Mouse (Mus musculus): ENCODE results near the gene Adamts9. TPM values are rescaled to one million over a fixed set of nuclear protein-coding genes. Genes with fewer than 3 reads are reported as not detected.
A peak's percentile ranks its signal among the peaks of the same experiment; 100 is the strongest.

Gene Adamts9
- polyA plus RNA-seq, 1 experiment from 2014 or later = 1.3 TPM

GRCm38 (mm10) chr6:92826561-92826960 lies 116.7 kb downstream of the Adamts9 start:
- H3K4me2 ChIP-seq (ENCODE audit: low read length) = no peak overlapping the region
- 89% methylated on average over 5 of the region's 5 CpGs for WGBS
- H3K27ac ChIP-seq (ENCODE audit: low read length) = no peak overlapping the region
- no peak overlapping the region for H3K4me3 ChIP-seq (replicated peaks; ENCODE audit: low read length)
- no peak for ATAC-seq
- no peak overlapping the region for H3K9ac ChIP-seq (replicated peaks; ENCODE audit: low read depth, low read length)
- H3K27me3 ChIP-seq (replicated peaks; ENCODE audit: control insufficient read depth, insufficient read depth, low read length) = no peaks in the 10 kb centered on the region
- H3K9me3 ChIP-seq (ENCODE audit: control insufficient read depth, low read length) = no peaks in the 10 kb centered on the region
- no peaks in the 10 kb centered on the region for H3K4me1 ChIP-seq (replicated peaks; ENCODE audit: control insufficient read depth, insufficient read depth, low read length)
- H3K36me3 ChIP-seq (ENCODE audit: control insufficient read depth, insufficient read depth) = no peaks in the 10 kb centered on the region

DNA sequence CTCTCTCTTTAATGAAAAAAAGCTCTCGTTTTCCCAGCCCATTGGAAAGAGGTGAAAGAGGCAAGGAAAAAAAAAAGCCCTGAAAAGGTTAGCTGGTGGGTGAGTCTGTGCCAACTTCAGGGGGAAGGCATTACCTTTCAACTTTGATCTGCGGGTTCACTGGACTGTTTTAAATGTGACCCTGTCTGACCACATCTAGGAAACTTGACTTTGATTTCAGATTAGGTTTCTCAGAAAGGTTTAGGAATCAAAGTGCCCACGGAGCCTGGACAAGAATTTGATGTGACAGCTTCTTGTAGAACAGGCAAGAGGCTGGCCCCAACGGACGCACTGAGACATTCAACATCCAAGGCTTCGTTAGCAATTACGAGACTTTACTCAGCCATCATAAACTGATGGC lies 119.3 kb downstream of the Adamts9 start:
- Histone ChIP-seq H3K9me3 (ENCODE audit: control insufficient read depth, low read length) (no peaks in the 10 kb centered on the region), H3K4me2 (ENCODE audit: low read length) (no peak overlapping the region), H3K27ac (ENCODE audit: low read length) (no peak overlapping the region), H3K27me3 (replicated peaks; ENCODE audit: control insufficient read depth, insufficient read depth, low read length) (no peaks in the 10 kb centered on the region), H3K9ac (replicated peaks; ENCODE audit: low read depth, low read length) (no peak overlapping the region), H3K4me3 (replicated peaks; ENCODE audit: low read length) (no peak overlapping the region), H3K4me1 (replicated peaks; ENCODE audit: control insufficient read depth, insufficient read depth, low read length) (no peaks in the 10 kb centered on the region), H3K36me3 (ENCODE audit: control insufficient read depth, insufficient read depth) (no peaks in the 10 kb centered on the region)
- WGBS = 45% methylated on average over 7 of the region's 7 CpGs
- no peak for ATAC-seq

DNA sequence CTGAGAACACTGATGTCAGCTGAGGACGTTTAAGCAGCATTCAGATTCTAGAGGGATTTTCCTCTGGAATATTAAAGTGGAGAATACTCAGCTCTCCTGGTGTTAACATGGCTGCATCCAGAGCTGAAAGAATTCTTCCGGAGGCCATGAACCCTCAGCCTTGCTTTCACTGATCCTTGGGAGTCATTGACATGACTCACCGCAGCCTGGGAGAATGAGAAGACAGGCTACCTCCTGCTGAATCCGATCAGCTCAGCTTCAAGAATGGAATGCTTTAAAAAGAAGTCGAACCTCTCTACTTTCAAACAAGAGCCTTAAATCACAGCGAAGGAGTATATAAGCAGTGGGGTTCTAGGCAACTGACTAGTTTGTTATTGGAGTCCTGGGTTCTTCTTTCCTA lies 121.3 kb downstream of the Adamts9 start:
- Histone ChIP-seq H3K9ac (replicated peaks; ENCODE audit: low read depth, low read length) (no peak overlapping the region), H3K4me2 (ENCODE audit: low read length) (no peak overlapping the region), H3K36me3 (ENCODE audit: control insufficient read depth, insufficient read depth) (no peaks in the 10 kb centered on the region), H3K9me3 (ENCODE audit: control insufficient read depth, low read length) (no peaks in the 10 kb centered on the region), H3K4me1 (replicated peaks; ENCODE audit: control insufficient read depth, insufficient read depth, low read length) (no peaks in the 10 kb centered on the region), H3K27me3 (replicated peaks; ENCODE audit: control insufficient read depth, insufficient read depth, low read length) (no peaks in the 10 kb centered on the region), H3K4me3 (replicated peaks; ENCODE audit: low read length) (no peak overlapping the region), H3K27ac (ENCODE audit: low read length) (no peak overlapping the region)
- 37% methylated on average over 6 of the region's 6 CpGs for whole genome bisulfite sequencing
- no peak for ATAC-seq

- H3K9me3 ChIP-seq (ENCODE audit: control insufficient read depth, low read length) = no peaks in the 10 kb centered on the region
- H3K27ac ChIP-seq (ENCODE audit: low read length) = no peak overlapping the region
- no peak overlapping the region for H3K4me3 ChIP-seq (replicated peaks; ENCODE audit: low read length)
- H3K9ac ChIP-seq (replicated peaks; ENCODE audit: low read depth, low read length) = no peak overlapping the region
- ATAC-seq = no peak
- H3K4me1 ChIP-seq (replicated peaks; ENCODE audit: control insufficient read depth, insufficient read depth, low read length) = no peaks in the 10 kb centered on the region
- H3K4me2 ChIP-seq (ENCODE audit: low read length) = no peak overlapping the region
- 8% methylated on average over 5 of the region's 5 CpGs for WGBS
- no peaks in the 10 kb centered on the region for H3K27me3 ChIP-seq (replicated peaks; ENCODE audit: control insufficient read depth, insufficient read depth, low read length)
- no peaks in the 10 kb centered on the region for H3K36me3 ChIP-seq (ENCODE audit: control insufficient read depth, insufficient read depth)
Observed at GRCm38 (mm10) chr6:92821606-92822005, 121.7 kb downstream of the Adamts9 start.

DNA sequence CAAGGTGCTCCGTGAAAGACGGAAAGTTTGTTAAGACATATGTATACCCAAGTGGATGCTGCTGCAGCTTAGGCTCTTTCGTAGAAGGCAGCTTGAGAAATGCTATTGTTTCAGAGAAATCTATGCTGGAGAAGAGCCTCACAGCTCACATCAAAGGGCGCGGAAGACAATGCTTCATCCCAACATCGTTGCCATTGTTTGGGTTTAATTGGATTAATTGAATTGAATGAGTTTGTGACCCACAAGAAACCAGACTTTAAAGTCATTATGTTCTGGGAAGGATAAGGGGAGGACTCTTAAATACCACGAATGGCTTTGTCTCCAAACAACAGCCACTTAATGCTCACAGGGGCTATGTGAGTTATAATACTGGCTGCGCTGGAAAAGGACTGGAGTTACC lies 125.6 kb downstream of the Adamts9 start:
- Histone ChIP-seq H3K4me2 (ENCODE audit: low read length) (no peak overlapping the region), H3K4me1 (replicated peaks; ENCODE audit: control insufficient read depth, insufficient read depth, low read length) (peaks cover 8% of the 10 kb centered on the region; the same call in 1 of the 2 replicates), H3K27ac (ENCODE audit: low read length) (no peak overlapping the region), H3K9ac (replicated peaks; ENCODE audit: low read depth, low read length) (no peak overlapping the region), H3K9me3 (ENCODE audit: control insufficient read depth, low read length) (no peaks in the 10 kb centered on the region), H3K4me3 (replicated peaks; ENCODE audit: low read length) (no peak overlapping the region), H3K36me3 (ENCODE audit: control insufficient read depth, insufficient read depth) (no peaks in the 10 kb centered on the region), H3K27me3 (replicated peaks; ENCODE audit: control insufficient read depth, insufficient read depth, low read length) (no peaks in the 10 kb centered on the region)
- 19% methylated on average over 8 of the region's 8 CpGs for WGBS
- ATAC-seq = no peak

GRCm38 (mm10) chr6:92816311-92816751 lies 127.0 kb downstream of the Adamts9 start, which contains the start of gene A730049H05Rik:
Gene A730049H05Rik (plus strand): TSS chr6:92816478.
- H3K4me2 ChIP-seq (ENCODE audit: low read length) = peak within 1 kb of the TSS; percentile 6; the same call in 1 of the 2 replicates
- peaks cover 8% of the 10 kb centered on the region; the same call in 1 of the 2 replicates for H3K4me1 ChIP-seq (replicated peaks; ENCODE audit: control insufficient read depth, insufficient read depth, low read length)
- H3K27ac ChIP-seq (ENCODE audit: low read length) = no peak within 1 kb of the TSS
- no peak within 1 kb of the TSS for H3K4me3 ChIP-seq (replicated peaks; ENCODE audit: low read length)
- H3K27me3 ChIP-seq (replicated peaks; ENCODE audit: control insufficient read depth, insufficient read depth, low read length) = no peaks in the 10 kb centered on the region
- H3K9ac ChIP-seq (replicated peaks; ENCODE audit: low read depth, low read length) = no peak within 1 kb of the TSS
- H3K36me3 ChIP-seq (ENCODE audit: control insufficient read depth, insufficient read depth) = no peaks in the 10 kb centered on the region
- no peaks in the 10 kb centered on the region for H3K9me3 ChIP-seq (ENCODE audit: control insufficient read depth, low read length)
- ATAC-seq = no peak
- WGBS = 7% methylated on average over 8 of the region's 8 CpGs

- H3K27ac ChIP-seq (ENCODE audit: low read length) = no peak overlapping the region
- H3K36me3 ChIP-seq (ENCODE audit: control insufficient read depth, insufficient read depth) = no peaks in the 10 kb centered on the region
- peaks cover 8% of the 10 kb centered on the region; the same call in 1 of the 2 replicates for H3K4me1 ChIP-seq (replicated peaks; ENCODE audit: control insufficient read depth, insufficient read depth, low read length)
- no peak overlapping the region for H3K4me2 ChIP-seq (ENCODE audit: low read length)
- no peaks in the 10 kb centered on the region for H3K27me3 ChIP-seq (replicated peaks; ENCODE audit: control insufficient read depth, insufficient read depth, low read length)
- no peak for ATAC-seq
- H3K9ac ChIP-seq (replicated peaks; ENCODE audit: low read depth, low read length) = no peak overlapping the region
- H3K4me3 ChIP-seq (replicated peaks; ENCODE audit: low read length) = no peak overlapping the region
- no peaks in the 10 kb centered on the region for H3K9me3 ChIP-seq (ENCODE audit: control insufficient read depth, low read length)
- WGBS = 56% methylated on average over 2 of the region's 2 CpGs
Observed at GRCm38 (mm10) chr6:92812702-92813370, 130.5 kb downstream of the Adamts9 start.

GRCm38 (mm10) chr6:92811566-92811965 lies 131.7 kb downstream of the Adamts9 start:
- no peak overlapping the region for H3K4me3 ChIP-seq (replicated peaks; ENCODE audit: low read length)
- H3K4me2 ChIP-seq (ENCODE audit: low read length) = no peak overlapping the region
- H3K36me3 ChIP-seq (ENCODE audit: control insufficient read depth, insufficient read depth) = no peaks in the 10 kb centered on the region
- H3K27ac ChIP-seq (ENCODE audit: low read length) = no peak overlapping the region
- no peak overlapping the region for H3K9ac ChIP-seq (replicated peaks; ENCODE audit: low read depth, low read length)
- no peak for ATAC-seq
- no peaks in the 10 kb centered on the region for H3K9me3 ChIP-seq (ENCODE audit: control insufficient read depth, low read length)
- peaks cover 8% of the 10 kb centered on the region; the same call in 1 of the 2 replicates for H3K4me1 ChIP-seq (replicated peaks; ENCODE audit: control insufficient read depth, insufficient read depth, low read length)
- H3K27me3 ChIP-seq (replicated peaks; ENCODE audit: control insufficient read depth, insufficient read depth, low read length) = no peaks in the 10 kb centered on the region

DNA sequence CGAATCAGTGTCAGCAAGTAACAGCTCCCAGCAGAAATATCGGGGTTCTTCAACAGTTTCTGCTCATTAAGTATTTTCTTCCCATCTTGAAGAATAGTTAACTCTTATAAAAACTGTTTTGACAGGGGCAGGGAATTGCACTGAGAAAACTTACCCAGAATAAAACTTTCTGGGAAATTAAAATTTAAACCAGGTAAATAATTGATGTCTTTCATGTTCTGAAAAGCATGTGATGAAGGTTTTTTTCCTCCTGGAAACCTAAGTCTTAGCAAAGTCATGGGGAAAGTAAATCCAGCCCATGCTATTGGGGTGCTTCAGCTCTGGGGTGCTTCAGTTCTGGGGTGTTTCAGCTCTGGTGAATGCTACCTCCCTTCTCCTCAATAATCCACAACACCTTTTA lies 132.7 kb downstream of the Adamts9 start:
- no peak overlapping the region for H3K4me3 ChIP-seq (replicated peaks; ENCODE audit: low read length)
- 95% methylated on average over 2 of the region's 2 CpGs for WGBS
- no peaks in the 10 kb centered on the region for H3K9me3 ChIP-seq (ENCODE audit: control insufficient read depth, low read length)
- no peak overlapping the region for H3K27ac ChIP-seq (ENCODE audit: low read length)
- H3K4me1 ChIP-seq (replicated peaks; ENCODE audit: control insufficient read depth, insufficient read depth, low read length) = 0 out of 2 replicates have a peak, but pooled peaks cover 5% of the 10 kb centered on the region
- no peaks in the 10 kb centered on the region for H3K27me3 ChIP-seq (replicated peaks; ENCODE audit: control insufficient read depth, insufficient read depth, low read length)
- no peaks in the 10 kb centered on the region for H3K36me3 ChIP-seq (ENCODE audit: control insufficient read depth, insufficient read depth)
- no peak for ATAC-seq
- H3K9ac ChIP-seq (replicated peaks; ENCODE audit: low read depth, low read length) = no peak overlapping the region
- H3K4me2 ChIP-seq (ENCODE audit: low read length) = no peak overlapping the region
